Mouse (Mus musculus): ENCODE measurements around the gene Gm9112. TPM values are rescaled to one million over a fixed set of nuclear protein-coding genes. Genes with fewer than 3 reads are reported as not detected.
"Not testable (repeated sequence)": the region's sequence is repeated elsewhere in the genome, so short reads cannot be mapped to it uniquely, and the experiment has no call there.

Gm9112 gene
- not detected in 2 replicates for polyA plus RNA-seq (2015; fragmentation: Nextera tagmentation; extraction: Ambion mirVana)

GRCm38 (mm10) chrX:102707535-102707934, at the start of gene Gm9112, which contains the start of gene Dmrtc1b:
TSS of gene Gm9112 (minus strand) at chrX:102707635.
TSS of gene Dmrtc1b (plus strand) at chrX:102707865.
- ATAC-seq (ENCODE audit: insufficient read depth, low FRiP score, low read depth); H3K4me2 ChIP-seq; H3K9ac ChIP-seq; H3K27me3 ChIP-seq (replicated peaks); H3K4me3 ChIP-seq (replicated peaks); H3K9me3 ChIP-seq; H3K4me1 ChIP-seq; H3K27ac ChIP-seq; H3K36me3 ChIP-seq: not testable (repeated sequence)
- WGBS, result 74% methylated on average over 9 of the region's 10 CpGs

GRCm38 (mm10) chrX:102724226-102724625, 16.8 kb upstream of the Gm9112 start:
- not testable (repeated sequence) for H3K4me3 ChIP-seq (replicated peaks); H3K4me1 ChIP-seq; H3K9ac ChIP-seq; H3K4me2 ChIP-seq; ATAC-seq (ENCODE audit: insufficient read depth, low FRiP score, low read depth); H3K27me3 ChIP-seq (replicated peaks); H3K27ac ChIP-seq; H3K36me3 ChIP-seq; H3K9me3 ChIP-seq
- 91% methylated on average over 6 of the region's 6 CpGs for WGBS

- not testable (repeated sequence) for H3K4me1 ChIP-seq; ATAC-seq (ENCODE audit: insufficient read depth, low FRiP score, low read depth)
- WGBS, result 69% methylated on average over 3 of the region's 3 CpGs
Observed at GRCm38 (mm10) chrX:102700636-102701035, 6.8 kb downstream of the Gm9112 start.

GRCm38 (mm10) chrX:102689252-102689651, 18.2 kb downstream of the Gm9112 start:
- not testable (repeated sequence) for H3K4me3 ChIP-seq (replicated peaks); H3K27me3 ChIP-seq (replicated peaks); H3K27ac ChIP-seq; H3K9me3 ChIP-seq; H3K9ac ChIP-seq; H3K4me1 ChIP-seq; H3K36me3 ChIP-seq; H3K4me2 ChIP-seq; ATAC-seq (ENCODE audit: insufficient read depth, low FRiP score, low read depth)
- WGBS, result 21% methylated on average over 4 of the region's 4 CpGs

More at GRCm38 (mm10) chrX:102700636-102701035, 6.8 kb downstream of the Gm9112 start:
- not testable (repeated sequence) for H3K9me3 ChIP-seq; H3K4me3 ChIP-seq (replicated peaks); H3K36me3 ChIP-seq; H3K9ac ChIP-seq; H3K27ac ChIP-seq; H3K4me2 ChIP-seq; H3K27me3 ChIP-seq (replicated peaks)

GRCm38 (mm10) chrX:102686872-102687271, 20.6 kb downstream of the Gm9112 start, which contains the start of gene Gm3880:
TSS of gene Gm3880 (minus strand) at chrX:102686972.
- H3K27ac ChIP-seq; H3K36me3 ChIP-seq; H3K9ac ChIP-seq; H3K4me3 ChIP-seq (replicated peaks); H3K4me1 ChIP-seq; H3K4me2 ChIP-seq; H3K9me3 ChIP-seq; H3K27me3 ChIP-seq (replicated peaks); ATAC-seq (ENCODE audit: insufficient read depth, low FRiP score, low read depth): not testable (repeated sequence)
- WGBS, result 91% methylated on average over 5 of the region's 5 CpGs

- H3K27ac ChIP-seq; H3K9me3 ChIP-seq; H3K4me1 ChIP-seq; H3K4me2 ChIP-seq; H3K9ac ChIP-seq; H3K36me3 ChIP-seq; H3K27me3 ChIP-seq (replicated peaks); H3K4me3 ChIP-seq (replicated peaks); ATAC-seq (ENCODE audit: insufficient read depth, low FRiP score, low read depth): not testable (repeated sequence)
- WGBS, result 46% methylated on average over 3 of the region's 3 CpGs
Observed at GRCm38 (mm10) chrX:102684706-102685105, 22.7 kb downstream of the Gm9112 start.

- no peak for ATAC-seq (ENCODE audit: insufficient read depth, low FRiP score, low read depth)
- no peaks in the 10 kb centered on the region for H3K4me1 ChIP-seq
- H3K9me3 ChIP-seq, result no peaks in the 10 kb centered on the region
- H3K4me3 ChIP-seq (replicated peaks), result no peak overlapping the region
- H3K4me2 ChIP-seq, result no peak overlapping the region
- H3K27ac ChIP-seq, result no peak overlapping the region
- H3K36me3 ChIP-seq, result no peaks in the 10 kb centered on the region
- no peaks in the 10 kb centered on the region for H3K27me3 ChIP-seq (replicated peaks)
- H3K9ac ChIP-seq, result no peak overlapping the region
- WGBS, result 59% methylated on average over 2 of the region's 2 CpGs
Observed at GRCm38 (mm10) chrX:102666641-102667040, 40.8 kb downstream of the Gm9112 start.

- H3K27ac ChIP-seq, result no peak overlapping the region
- H3K36me3 ChIP-seq, result no peaks in the 10 kb centered on the region
- H3K4me2 ChIP-seq, result no peak overlapping the region
- H3K4me3 ChIP-seq (replicated peaks), result no peak overlapping the region
- no peaks in the 10 kb centered on the region for H3K27me3 ChIP-seq (replicated peaks)
- ATAC-seq (ENCODE audit: insufficient read depth, low FRiP score, low read depth), result no peak
- 21% methylated on average over 3 of the region's 3 CpGs for WGBS
- H3K4me1 ChIP-seq, result no peaks in the 10 kb centered on the region
- H3K9me3 ChIP-seq, result no peaks in the 10 kb centered on the region
- no peak overlapping the region for H3K9ac ChIP-seq
Observed at GRCm38 (mm10) chrX:102660712-102661111, 46.7 kb downstream of the Gm9112 start.

Other genes starting within 250 kb of the Gm9112 start
- 10.2 and 11.4 TPM in 2 replicates for gene Hdac8, start 202.3 kb downstream of the Gm9112 start, polyA plus RNA-seq (2015; fragmentation: Nextera tagmentation; extraction: Ambion mirVana)
- 6.2 and 6.7 TPM in 2 replicates for gene Phka1, start 63.4 kb downstream of the Gm9112 start, polyA plus RNA-seq (2015; fragmentation: Nextera tagmentation; extraction: Ambion mirVana)
- gene Gm3880, start 20.7 kb downstream of the Gm9112 start, polyA plus RNA-seq (2015; fragmentation: Nextera tagmentation; extraction: Ambion mirVana), result not detected in 2 replicates
- gene Dmrtc1b, start 230 bp upstream of the Gm9112 start, polyA plus RNA-seq (2015; fragmentation: Nextera tagmentation; extraction: Ambion mirVana), result not detected in 2 replicates
- not detected in 2 replicates for gene Dmrtc1c1, start 95.3 kb upstream of the Gm9112 start, polyA plus RNA-seq (2015; fragmentation: Nextera tagmentation; extraction: Ambion mirVana)
- not detected in 2 replicates for gene Dmrtc1c2, start 147.0 kb upstream of the Gm9112 start, polyA plus RNA-seq (2015; fragmentation: Nextera tagmentation; extraction: Ambion mirVana)
- not detected in 2 replicates for gene 1700031F05Rik, start 160.3 kb upstream of the Gm9112 start, polyA plus RNA-seq (2015; fragmentation: Nextera tagmentation; extraction: Ambion mirVana)
- 1.3 and 1.5 TPM in 2 replicates for gene Dmrtc1a, start 201.1 kb upstream of the Gm9112 start, polyA plus RNA-seq (2015; fragmentation: Nextera tagmentation; extraction: Ambion mirVana)
- gene 1700011M02Rik, start 201.3 kb upstream of the Gm9112 start, polyA plus RNA-seq (2015; fragmentation: Nextera tagmentation; extraction: Ambion mirVana), result not detected in 2 replicates
- not detected in 2 replicates for gene 1700018G05Rik, start 220.7 kb upstream of the Gm9112 start, polyA plus RNA-seq (2015; fragmentation: Nextera tagmentation; extraction: Ambion mirVana)